Mouse (Mus musculus): ENCODE measurements at regions not wholly inside any gene's neighbourhood (a gene's known extent, or its start where the extent isn't known, plus 50 kb on each side); places are given as distances from the start of the nearest gene placed in this dataset.

DNA sequence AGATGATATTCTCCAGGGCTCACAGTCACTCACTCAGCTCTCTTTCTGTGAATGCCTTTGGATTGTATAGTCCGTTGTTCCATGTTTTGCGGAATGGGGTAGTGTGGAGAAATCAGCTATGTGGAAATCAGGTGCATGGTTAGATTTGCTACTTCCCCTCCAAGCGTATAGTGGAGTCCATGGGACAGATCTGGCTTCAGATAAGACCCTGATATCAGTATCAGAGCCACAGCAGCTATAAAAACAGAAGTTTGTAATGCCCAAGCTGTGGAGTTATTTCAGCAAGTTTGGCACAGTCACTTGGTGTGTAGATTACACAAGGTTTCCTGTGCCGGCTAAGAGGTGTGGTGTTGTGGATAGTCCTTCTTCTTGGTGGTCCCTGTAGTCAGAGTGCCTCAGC is 359.6 kb upstream of the Nr3c2 start:
- DNase-seq (ENCODE audit: low spot score), result no peak

GRCm38 (mm10) chr8:76540611-76541010 is 358.6 kb upstream of the Nr3c2 start:
- no peak for DNase-seq (ENCODE audit: low spot score)

- DNase-seq (ENCODE audit: low spot score), result no peak
Measured at GRCm38 (mm10) chr8:76551681-76552080, 347.6 kb upstream of the Nr3c2 start.

DNA sequence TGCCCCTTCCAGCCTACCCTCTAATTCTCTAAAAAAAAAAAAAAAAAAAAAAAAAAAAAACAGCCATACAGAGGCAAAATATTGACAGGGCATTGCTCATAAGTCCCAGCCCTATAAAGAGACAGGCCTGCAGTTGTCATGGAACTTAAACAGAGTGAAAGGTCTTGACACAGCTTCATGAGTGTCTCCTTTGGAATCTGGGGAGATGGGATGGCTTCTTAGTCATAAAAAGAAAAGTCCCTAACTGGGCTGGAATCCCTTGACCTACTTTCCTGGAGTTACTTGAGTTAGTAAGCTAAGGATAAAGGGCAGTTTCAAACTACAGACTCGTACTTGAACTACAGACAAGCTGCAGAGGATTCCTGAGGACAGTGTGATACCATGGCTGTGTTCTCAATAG is 297.7 kb upstream of the Nr3c2 start:
- no peak for DNase-seq (ENCODE audit: low spot score)

- no peak for DNase-seq (ENCODE audit: low spot score)
Measured at GRCm38 (mm10) chr8:76618721-76619120, 280.5 kb upstream of the Nr3c2 start.

- no peak for DNase-seq (ENCODE audit: low spot score)
Measured at GRCm38 (mm10) chr8:76620853-76621252, 278.4 kb upstream of the Nr3c2 start.

GRCm38 (mm10) chr8:76633086-76633485 is 266.2 kb upstream of the Nr3c2 start:
- no peak for DNase-seq (ENCODE audit: low spot score)
